Mouse (Mus musculus) embryonic facial prominence, embryonic 10.5 days (tissue): ENCODE measurements around the gene Atp6v1c2. TPM values are rescaled to one million over a fixed set of nuclear protein-coding genes. Genes with fewer than 3 reads are reported as not detected.

Experiments used
- DNase-seq: peaks from one replicate; pipeline ENCODE4 v3.0.0-alpha.2; 2017; ENCODE audit warnings: low spot score
- H3K27ac ChIP-seq: fragments of 300-500 bp; sonication (generic); replicated peaks from 2 replicates; pipeline ENCODE4 v1.5.1; 2016; ENCODE audit warnings: mild to moderate bottlenecking
- H3K27me3 ChIP-seq: fragments of 300-500 bp; sonication (generic); replicated peaks from 2 replicates; pipeline ENCODE4 v1.6.1; 2016; ENCODE audit warnings: low read depth, mild to moderate bottlenecking; ENCODE audit not compliant: poor library complexity, severe bottlenecking
- H3K36me3 ChIP-seq: fragments of 300-500 bp; sonication (generic); replicated peaks from 2 replicates; pipeline ENCODE4 v1.6.1; 2016; ENCODE audit warnings: mild to moderate bottlenecking, moderate library complexity
- H3K4me1 ChIP-seq: fragments of 300-500 bp; sonication (generic); 2 replicates; pipeline ENCODE4 v1.6.1; 2016
- H3K4me3 ChIP-seq: fragments of 300-500 bp; sonication (generic); 2 replicates; pipeline ENCODE4 v1.5.1; 2016; ENCODE audit warnings: mild to moderate bottlenecking, moderate library complexity
- H3K9me3 ChIP-seq: fragments of 300-500 bp; sonication (generic); 2 replicates; pipeline ENCODE4 v1.6.1; 2016; ENCODE audit warnings: mild to moderate bottlenecking
- WGBS: fragments of 180-500 bp; shearing (Covaris S2); methylation state at CpG from one replicate; pipeline ENCODE4 v1.1.7; 2016; 5-methylcytosine and 5-hydroxymethylcytosine counted together
- polyA plus RNA-seq: library from polyadenylated mRNA; unstranded; fragments of >200 nt; fragmentation: Nextera tagmentation; extraction: Ambion mirVana; gene quantifications from 2 replicates; pipeline ENCODE4 v1.2.1, GENCODE M21; 2016

Gene Atp6v1c2
- polyA plus RNA-seq = 0.52 and 0.62 TPM in 2 replicates

- WGBS = 74% methylated on average over 3 of the region's 3 CpGs
- H3K36me3 ChIP-seq = no peaks in the 10 kb centered on the region
- peaks cover 30% of the 10 kb centered on the region for H3K27me3 ChIP-seq
- H3K9me3 ChIP-seq = no peaks in the 10 kb centered on the region
- no peak within 1 kb of the TSS for H3K27ac ChIP-seq
- DNase-seq = no peak
- no peak within 1 kb of the TSS for H3K4me3 ChIP-seq
- H3K4me1 ChIP-seq = peaks cover 9% of the 10 kb centered on the region; the same call in 1 of the 2 replicates
Observed at GRCm38 (mm10) chr12:17329259-17329658, at the start of gene Atp6v1c2. Atp6v1c2 (minus strand) TSS chr12:17329359.

GRCm38 (mm10) chr12:17376521-17376920 lies 47.4 kb upstream of the Atp6v1c2 start:
- Histone ChIP-seq H3K4me1 (no peaks in the 10 kb centered on the region), H3K9me3 (no peaks in the 10 kb centered on the region), H3K27me3 (no peaks in the 10 kb centered on the region), H3K27ac (no peak overlapping the region), H3K4me3 (no peak overlapping the region), H3K36me3 (peaks cover 100% of the 10 kb centered on the region)
- no peak for DNase-seq
- WGBS = 92% methylated on average over 6 of the region's 6 CpGs

- no peaks in the 10 kb centered on the region for H3K9me3 ChIP-seq
- H3K27me3 ChIP-seq = no peaks in the 10 kb centered on the region
- peaks cover 100% of the 10 kb centered on the region for H3K36me3 ChIP-seq
- 96% methylated on average over 4 of the region's 4 CpGs for WGBS
- H3K27ac ChIP-seq = no peak overlapping the region
- H3K4me1 ChIP-seq = no peaks in the 10 kb centered on the region
- no peak for DNase-seq
- no peak overlapping the region for H3K4me3 ChIP-seq
Observed at GRCm38 (mm10) chr12:17375243-17375642, 46.1 kb upstream of the Atp6v1c2 start.

GRCm38 (mm10) chr12:17373470-17373975 lies 44.4 kb upstream of the Atp6v1c2 start:
- no peak for DNase-seq
- H3K4me3 ChIP-seq = no peak overlapping the region
- WGBS = 96% methylated on average over 5 of the region's 5 CpGs
- no peaks in the 10 kb centered on the region for H3K27me3 ChIP-seq
- no peaks in the 10 kb centered on the region for H3K9me3 ChIP-seq
- H3K4me1 ChIP-seq = no peaks in the 10 kb centered on the region
- peaks cover 100% of the 10 kb centered on the region for H3K36me3 ChIP-seq
- H3K27ac ChIP-seq = no peak overlapping the region

- peaks cover 100% of the 10 kb centered on the region for H3K36me3 ChIP-seq
- no peak for DNase-seq
- H3K4me1 ChIP-seq = no peaks in the 10 kb centered on the region
- WGBS = 88% methylated on average over 3 of the region's 3 CpGs
- H3K27me3 ChIP-seq = no peaks in the 10 kb centered on the region
- no peaks in the 10 kb centered on the region for H3K9me3 ChIP-seq
- no peak overlapping the region for H3K4me3 ChIP-seq
- H3K27ac ChIP-seq = no peak overlapping the region
Observed at GRCm38 (mm10) chr12:17372696-17373095, 43.5 kb upstream of the Atp6v1c2 start.

GRCm38 (mm10) chr12:17371589-17372235 lies 42.6 kb upstream of the Atp6v1c2 start:
- WGBS = 86% methylated on average over 8 of the region's 8 CpGs

GRCm38 (mm10) chr12:17369551-17370325 lies 40.6 kb upstream of the Atp6v1c2 start:
- Histone ChIP-seq H3K9me3 (no peaks in the 10 kb centered on the region), H3K36me3 (peaks cover 99% of the 10 kb centered on the region)
- WGBS = 95% methylated on average over 7 of the region's 7 CpGs

More at GRCm38 (mm10) chr12:17371589-17372235, 42.6 kb upstream of the Atp6v1c2 start:
- Histone ChIP-seq H3K36me3 (peaks cover 99% of the 10 kb centered on the region), H3K4me1 (no peaks in the 10 kb centered on the region), H3K27ac (no peak overlapping the region), H3K4me3 (no peak overlapping the region), H3K9me3 (no peaks in the 10 kb centered on the region), H3K27me3 (no peaks in the 10 kb centered on the region)
- no peak for DNase-seq

GRCm38 (mm10) chr12:17369111-17369510 lies 40.0 kb upstream of the Atp6v1c2 start:
- H3K27me3 ChIP-seq = no peaks in the 10 kb centered on the region
- no peak overlapping the region for H3K4me3 ChIP-seq
- no peaks in the 10 kb centered on the region for H3K4me1 ChIP-seq
- peaks cover 99% of the 10 kb centered on the region for H3K36me3 ChIP-seq
- no peak for DNase-seq
- H3K27ac ChIP-seq = no peak overlapping the region
- no peaks in the 10 kb centered on the region for H3K9me3 ChIP-seq
- 96% methylated on average over 3 of the region's 3 CpGs for WGBS

More at GRCm38 (mm10) chr12:17369551-17370325, 40.6 kb upstream of the Atp6v1c2 start:
- Histone ChIP-seq H3K4me1 (no peaks in the 10 kb centered on the region), H3K27ac (no peak overlapping the region), H3K27me3 (no peaks in the 10 kb centered on the region), H3K4me3 (no peak overlapping the region)
- no peak for DNase-seq

GRCm38 (mm10) chr12:17366981-17367380 lies 37.8 kb upstream of the Atp6v1c2 start:
- Histone ChIP-seq H3K4me1 (no peaks in the 10 kb centered on the region), H3K27ac (no peak overlapping the region), H3K27me3 (no peaks in the 10 kb centered on the region), H3K36me3 (peaks cover 99% of the 10 kb centered on the region), H3K4me3 (no peak overlapping the region), H3K9me3 (no peaks in the 10 kb centered on the region)
- WGBS = 76% methylated on average over 5 of the region's 5 CpGs
- DNase-seq = peak; percentile 55

- Histone ChIP-seq H3K36me3 (peaks cover 97% of the 10 kb centered on the region), H3K27ac (no peak overlapping the region), H3K4me3 (no peak overlapping the region), H3K27me3 (no peaks in the 10 kb centered on the region), H3K4me1 (peaks cover 9% of the 10 kb centered on the region), H3K9me3 (no peaks in the 10 kb centered on the region)
- 91% methylated on average over 5 of the region's 5 CpGs for WGBS
- DNase-seq = no peak
Observed at GRCm38 (mm10) chr12:17362316-17362715, 33.2 kb upstream of the Atp6v1c2 start.

- 35% methylated on average over 4 of the region's 4 CpGs for WGBS
- Histone ChIP-seq H3K36me3 (peaks cover 97% of the 10 kb centered on the region), H3K27me3 (no peaks in the 10 kb centered on the region), H3K27ac (peak overlapping the region; percentile 66), H3K4me3 (no peak overlapping the region), H3K9me3 (no peaks in the 10 kb centered on the region), H3K4me1 (peaks cover 9% of the 10 kb centered on the region)
- peak; percentile 25 for DNase-seq
Observed at GRCm38 (mm10) chr12:17360650-17361049, 31.5 kb upstream of the Atp6v1c2 start.

GRCm38 (mm10) chr12:17360104-17360503 lies 30.9 kb upstream of the Atp6v1c2 start:
- peak; percentile 35 for DNase-seq
- Histone ChIP-seq H3K36me3 (peaks cover 97% of the 10 kb centered on the region), H3K4me3 (no peak overlapping the region), H3K27ac (peak overlapping the region; percentile 70), H3K27me3 (no peaks in the 10 kb centered on the region), H3K4me1 (peaks cover 9% of the 10 kb centered on the region), H3K9me3 (no peaks in the 10 kb centered on the region)
- 55% methylated on average over 9 of the region's 9 CpGs for WGBS
